Mouse (Mus musculus) G1E (cell line): ENCODE data around the gene H2al1a.
"Not testable (repeated sequence)": the region's sequence is repeated elsewhere in the genome, so short reads cannot be mapped to it uniquely, and the experiment has no call there.

Experiments used
- CTCF ChIP-seq: IDR thresholded peaks from 2 replicates; pipeline ENCODE4 v1.5.1; 2012; ENCODE audit warnings: low read depth, low read length, inconsistent platforms, mixed read lengths
- GATA1 ChIP-seq: IDR thresholded peaks from 2 replicates; pipeline ENCODE4 v1.6.1; 2012; ENCODE audit warnings: borderline replicate concordance, low read length, inconsistent platforms, mixed read lengths
- GATA2 ChIP-seq: IDR thresholded peaks from 2 replicates; pipeline ENCODE4 v1.6.1; 2012; ENCODE audit warnings: low read depth, low read length, inconsistent platforms, borderline replicate concordance
- POLR2AphosphoS5 ChIP-seq: IDR thresholded peaks from 2 replicates; pipeline ENCODE4 v1.6.1; 2012; ENCODE audit warnings: low read depth, low read length, inconsistent platforms; ENCODE audit not compliant: insufficient replicate concordance
- TAL1 ChIP-seq: conservative IDR thresholded peaks from 2 replicates; pipeline ENCODE4 v1.6.1; 2012; ENCODE audit warnings: low read depth, low read length, inconsistent platforms, mixed read lengths

DNA sequence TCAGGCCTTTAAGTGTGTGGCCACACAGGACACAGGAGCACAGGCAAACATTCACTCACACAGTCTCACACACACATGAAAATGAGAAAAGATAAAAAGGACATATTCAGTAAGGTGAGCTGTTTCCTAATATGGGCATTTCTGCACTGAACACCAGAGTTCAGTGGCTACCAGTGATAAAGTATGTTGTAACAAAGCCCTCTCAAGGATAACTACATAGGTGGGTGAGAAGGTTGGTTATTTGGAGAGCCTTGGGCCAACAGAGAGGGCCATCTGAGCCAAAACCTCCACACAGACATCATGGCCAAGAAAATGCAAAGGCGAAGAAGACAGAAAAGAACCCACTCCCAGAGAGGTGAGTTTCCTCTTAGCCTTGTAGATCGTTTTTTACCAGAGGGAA, 28.5 kb downstream of the H2al1a start, which contains the start of gene H2al1j:
- not testable (repeated sequence) for TF ChIP-seq CTCF, POLR2AphosphoS5, TAL1, GATA1, GATA2
